Mouse (Mus musculus) midbrain, embryonic 12.5 days (tissue): Measurements from ENCODE around the gene Lactb. TPM values are rescaled to one million over a fixed set of nuclear protein-coding genes. Genes with fewer than 3 reads are reported as not detected.

Experiments used
- polyA plus RNA-seq: library from polyadenylated mRNA; unstranded; fragments of >200 nt; fragmentation: Nextera tagmentation; extraction: Ambion mirVana; gene quantifications from 2 replicates; pipeline ENCODE4 v1.2.1, GENCODE M21; 2016

The Lactb gene
- polyA plus RNA-seq, 1 experiment from 2014 or later = 9.7 TPM

Other genes starting within 250 kb of the Lactb start
- gene Aph1b, start 180.0 kb downstream of the Lactb start, polyA plus RNA-seq = 19.5 and 19.8 TPM in 2 replicates
- 0.59 and 1.0 TPM in 2 replicates for gene Gm10647, start 178.4 kb downstream of the Lactb start, polyA plus RNA-seq
- 1.3 and 3.0 TPM in 2 replicates for gene Aph1c, start 140.8 kb downstream of the Lactb start, polyA plus RNA-seq
- 34.8 and 37.2 TPM in 2 replicates for gene Rab8b, start 55.8 kb downstream of the Lactb start, polyA plus RNA-seq
- gene Rps27l, start 29.4 kb downstream of the Lactb start, polyA plus RNA-seq = 493 and 550 TPM in 2 replicates
- 257 and 368 TPM in 2 replicates for gene Tpm1, start 73.9 kb upstream of the Lactb start, polyA plus RNA-seq